Mouse (Mus musculus) heart, adult 10 weeks (tissue): ENCODE data around the gene Cyb5r4. TPM values are rescaled to one million over a fixed set of nuclear protein-coding genes. Genes with fewer than 3 reads are reported as not detected.

ENCODE experiments used
- polyA plus RNA-seq: library from polyadenylated mRNA; stranded (reverse); fragments of 350-450 nt; fragmentation: Illumina TruSeq; extraction: RNeasy Lipid Tissue Mini Kit (QIAGEN cat#74804); gene quantifications from one replicate; pipeline ENCODE4 v1.2.3, GENCODE M21; 2014; ENCODE audit warnings: low read depth, low replicate concordance

Cyb5r4 gene
- polyA plus RNA-seq = 36.6 TPM

DNA sequence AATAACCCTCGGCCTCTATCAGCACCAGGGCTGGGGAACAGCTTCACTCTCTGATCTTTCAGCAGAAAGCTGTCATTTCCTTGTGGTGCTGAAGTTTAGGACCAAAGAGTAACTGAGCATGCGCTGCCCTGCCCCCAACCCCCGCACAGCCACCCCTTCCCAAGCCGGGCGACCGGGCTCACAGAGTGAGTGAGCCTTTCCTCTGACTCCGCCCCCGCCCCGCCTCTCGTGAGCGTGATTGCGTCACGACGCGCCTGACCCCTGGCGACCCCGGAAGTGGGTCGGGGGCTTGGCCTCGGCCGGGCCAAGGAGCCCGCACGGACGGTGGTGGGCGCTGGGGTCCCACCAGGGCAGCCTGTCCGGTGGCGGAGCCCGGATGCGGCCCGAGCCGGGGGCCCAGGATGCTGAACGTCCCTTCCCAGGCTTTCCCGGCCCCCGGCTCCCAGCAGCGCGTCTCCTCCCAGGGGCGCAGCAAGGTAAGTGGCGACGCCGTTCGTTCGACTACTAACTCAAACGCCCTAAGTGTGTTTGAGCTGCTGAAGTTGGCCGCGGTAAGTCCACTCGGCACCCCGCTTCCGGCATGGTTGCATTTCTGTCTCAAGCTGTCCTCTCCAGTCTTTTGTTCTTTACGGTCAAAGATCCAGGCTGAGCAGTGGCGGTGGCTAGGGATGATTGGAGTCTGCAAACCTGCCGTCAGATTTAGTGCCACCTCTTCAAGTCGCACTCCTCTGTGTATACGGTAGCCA, at the start of gene Cyb5r4:
Gene Cyb5r4 (plus strand): TSS at position 237 of the 746 bp plus-strand sequence.

DNA sequence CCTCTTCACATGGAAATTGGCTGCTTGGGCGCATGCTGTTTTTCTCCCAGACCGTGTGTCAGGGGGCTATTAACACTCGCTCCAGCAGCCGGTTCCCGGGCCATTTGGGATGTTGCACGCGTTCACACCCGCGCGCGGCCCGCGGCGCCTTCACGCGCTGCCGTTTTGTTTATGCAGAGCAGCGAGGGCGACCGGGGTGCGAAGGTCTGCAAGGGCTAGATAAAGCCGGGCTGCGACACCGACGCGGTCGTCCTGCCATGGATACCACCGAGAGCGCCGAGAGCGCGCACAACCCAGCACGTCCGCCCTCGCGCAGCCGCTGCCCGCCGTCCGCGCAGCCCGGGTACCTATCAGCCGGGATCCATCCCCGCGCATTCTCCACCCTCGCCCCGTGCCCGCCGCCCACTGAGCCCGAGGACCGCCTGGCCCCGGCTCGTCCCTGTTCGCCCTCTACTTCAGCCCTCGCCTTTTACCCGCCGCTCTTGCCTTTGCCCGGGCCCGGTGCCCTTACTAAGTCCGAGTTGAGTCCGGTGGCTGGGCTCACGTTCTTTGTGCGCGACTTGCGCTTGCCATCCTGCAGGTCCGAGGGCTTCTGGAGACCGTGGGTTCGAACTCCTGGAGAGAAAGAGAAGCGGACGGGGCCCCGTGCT, 6.4 kb upstream of the Cyb5r4 start, which contains the start of gene Ripply2:
Gene Ripply2 (plus strand): TSS at position 250 of the 650 bp plus-strand sequence.

Other genes starting within 250 kb of the Cyb5r4 start
- 6.2 TPM for gene Snap91, start 141.4 kb upstream of the Cyb5r4 start, polyA plus RNA-seq
- not detected for gene Ripply2, start 6.5 kb upstream of the Cyb5r4 start, polyA plus RNA-seq
- not detected for gene Mrap2, start 122.3 kb downstream of the Cyb5r4 start, polyA plus RNA-seq
- gene Cep162, start 233.5 kb downstream of the Cyb5r4 start, polyA plus RNA-seq = 2.4 TPM